Mouse (Mus musculus) 3134 (cell line): ENCODE data around the gene Gm379.

Source experiments
- DNase-seq: peaks from one replicate; pipeline ENCODE4 v3.0.0-alpha.2; 2011; ENCODE audit warnings: low spot score; ENCODE audit not compliant: insufficient read length; ENCODE audit errors: extremely low read depth

The Gm379 gene

GRCm38 (mm10) chrX:108664885-108665284 lies at the start of gene Gm379:
Gene Gm379 (minus strand): TSS chrX:108664891.
- DNase-seq: no peak

DNA sequence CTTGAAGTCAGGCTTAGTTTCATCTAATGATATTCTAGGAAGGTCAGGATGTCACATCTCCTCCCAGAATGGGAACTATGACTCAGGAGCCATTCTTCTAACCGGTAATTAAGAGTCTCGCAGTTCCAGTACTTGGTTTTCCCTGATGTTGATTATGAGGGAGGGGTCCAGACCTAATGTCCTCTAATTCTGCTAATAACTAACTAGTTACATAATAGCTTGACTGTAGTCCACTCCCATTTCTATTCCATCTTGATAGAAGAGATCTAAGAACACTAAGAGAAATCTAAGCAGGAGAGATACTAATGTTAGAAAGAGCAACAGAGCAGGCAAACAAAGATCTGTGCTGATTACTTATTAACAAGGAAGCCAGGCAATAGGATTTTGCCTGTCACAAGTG lies 39.6 kb upstream of the Gm379 start:
- DNase-seq: no peak

GRCm38 (mm10) chrX:108668868-108669267 lies 4.2 kb upstream of the Gm379 start:
- DNase-seq: no peak

- no peak for DNase-seq
Observed at GRCm38 (mm10) chrX:108621991-108622390, 42.7 kb downstream of the Gm379 start.

DNA sequence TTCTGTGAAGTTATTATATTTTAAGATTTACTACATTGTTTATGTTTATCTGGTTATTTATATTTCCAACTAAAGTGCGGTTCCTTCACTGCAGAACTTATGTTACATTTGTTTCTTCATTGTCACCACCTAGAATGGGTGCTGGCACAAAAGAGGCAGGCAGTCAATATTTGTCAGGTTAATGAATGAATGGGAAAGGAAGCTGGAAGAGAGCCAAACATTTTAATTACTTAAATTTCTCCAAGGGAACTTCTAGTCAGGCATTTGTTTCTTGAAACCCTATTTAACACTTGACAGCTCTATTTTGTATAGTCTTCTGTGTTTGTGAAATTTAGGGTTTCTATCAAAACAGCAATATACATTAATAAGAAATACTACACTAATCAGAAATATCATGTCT lies 43.8 kb downstream of the Gm379 start:
- no peak for DNase-seq
